Mouse (Mus musculus): ENCODE measurements around the gene Stom. TPM values are rescaled to one million over a fixed set of nuclear protein-coding genes. Genes with fewer than 3 reads are reported as not detected.

Gene Stom
- 14.5 and 17.6 TPM in 2 replicates for polyA plus RNA-seq (2015; fragmentation: Nextera tagmentation; extraction: Ambion mirVana)

- Histone ChIP-seq H3K9ac (ENCODE audit: low read depth, low read length) (peak within 1 kb of the TSS; percentile 65), H3K27ac (ENCODE audit: low read length) (peak within 1 kb of the TSS; percentile 70), H3K27me3 (ENCODE audit: control insufficient read depth, insufficient read depth, low read depth, low read length) (no peaks in the 10 kb centered on the region), H3K4me1 (ENCODE audit: control insufficient read depth, insufficient read depth, low read length) (peaks cover 12% of the 10 kb centered on the region), H3K9me3 (replicated peaks; ENCODE audit: control insufficient read depth, low read length, poor library complexity, severe bottlenecking) (no peaks in the 10 kb centered on the region), H3K4me2 (ENCODE audit: low read length) (peak within 1 kb of the TSS; percentile 90), H3K4me3 (ENCODE audit: low read depth, low read length) (peak within 1 kb of the TSS; percentile 59), H3K36me3 (ENCODE audit: control insufficient read depth, insufficient read depth, low read length) (no peaks in the 10 kb centered on the region)
- peak; percentile 97 for ATAC-seq
- WGBS: under 1% methylated on average over 44 of the region's 45 CpGs
These were observed at the start of gene Stom for GRCm38 (mm10) chr2:35336388-35337280. Gene Stom, minus strand, starts transcription at chr2:35336976.

GRCm38 (mm10) chr2:35385441-35385871 is 48.7 kb upstream of the Stom start:
- H3K36me3 ChIP-seq (ENCODE audit: control insufficient read depth, insufficient read depth, low read length): no peaks in the 10 kb centered on the region
- H3K4me2 ChIP-seq (ENCODE audit: low read length): no peak overlapping the region
- H3K27ac ChIP-seq (ENCODE audit: low read length): no peak overlapping the region
- H3K4me1 ChIP-seq (ENCODE audit: control insufficient read depth, insufficient read depth, low read length): no peaks in the 10 kb centered on the region
- no peaks in the 10 kb centered on the region for H3K27me3 ChIP-seq (ENCODE audit: control insufficient read depth, insufficient read depth, low read depth, low read length)
- no peaks in the 10 kb centered on the region for H3K9me3 ChIP-seq (replicated peaks; ENCODE audit: control insufficient read depth, low read length, poor library complexity, severe bottlenecking)
- 84% methylated on average over 9 of the region's 9 CpGs for WGBS
- H3K9ac ChIP-seq (ENCODE audit: low read depth, low read length): no peak overlapping the region
- H3K4me3 ChIP-seq (ENCODE audit: low read depth, low read length): no peak overlapping the region
- ATAC-seq: no peak

GRCm38 (mm10) chr2:35379306-35379705 is 42.5 kb upstream of the Stom start:
- H3K27ac ChIP-seq (ENCODE audit: low read length): no peak overlapping the region
- 72% methylated on average over 9 of the region's 9 CpGs for WGBS
- ATAC-seq: no peak

GRCm38 (mm10) chr2:35377600-35377999 is 40.8 kb upstream of the Stom start:
- 82% methylated on average over 6 of the region's 6 CpGs for WGBS

More at GRCm38 (mm10) chr2:35379306-35379705, 42.5 kb upstream of the Stom start:
- Histone ChIP-seq H3K9ac (ENCODE audit: low read depth, low read length) (no peak overlapping the region), H3K4me3 (ENCODE audit: low read depth, low read length) (no peak overlapping the region), H3K9me3 (replicated peaks; ENCODE audit: control insufficient read depth, low read length, poor library complexity, severe bottlenecking) (no peaks in the 10 kb centered on the region), H3K4me2 (ENCODE audit: low read length) (no peak overlapping the region), H3K4me1 (ENCODE audit: control insufficient read depth, insufficient read depth, low read length) (no peaks in the 10 kb centered on the region), H3K36me3 (ENCODE audit: control insufficient read depth, insufficient read depth, low read length) (no peaks in the 10 kb centered on the region), H3K27me3 (ENCODE audit: control insufficient read depth, insufficient read depth, low read depth, low read length) (no peaks in the 10 kb centered on the region)

GRCm38 (mm10) chr2:35373003-35373402 is 36.2 kb upstream of the Stom start:
- H3K36me3 ChIP-seq (ENCODE audit: control insufficient read depth, insufficient read depth, low read length): no peaks in the 10 kb centered on the region
- 16% methylated on average over 3 of the region's 3 CpGs for WGBS
- H3K27me3 ChIP-seq (ENCODE audit: control insufficient read depth, insufficient read depth, low read depth, low read length): no peaks in the 10 kb centered on the region
- no peak overlapping the region for H3K4me2 ChIP-seq (ENCODE audit: low read length)
- no peak overlapping the region for H3K4me3 ChIP-seq (ENCODE audit: low read depth, low read length)
- H3K27ac ChIP-seq (ENCODE audit: low read length): no peak overlapping the region
- no peaks in the 10 kb centered on the region for H3K9me3 ChIP-seq (replicated peaks; ENCODE audit: control insufficient read depth, low read length, poor library complexity, severe bottlenecking)
- H3K9ac ChIP-seq (ENCODE audit: low read depth, low read length): no peak overlapping the region
- H3K4me1 ChIP-seq (ENCODE audit: control insufficient read depth, insufficient read depth, low read length): no peaks in the 10 kb centered on the region
- no peak for ATAC-seq

More at GRCm38 (mm10) chr2:35377600-35377999, 40.8 kb upstream of the Stom start:
- no peaks in the 10 kb centered on the region for H3K9me3 ChIP-seq (replicated peaks; ENCODE audit: control insufficient read depth, low read length, poor library complexity, severe bottlenecking)
- H3K27ac ChIP-seq (ENCODE audit: low read length): no peak overlapping the region
- no peaks in the 10 kb centered on the region for H3K4me1 ChIP-seq (ENCODE audit: control insufficient read depth, insufficient read depth, low read length)
- H3K4me2 ChIP-seq (ENCODE audit: low read length): no peak overlapping the region
- H3K4me3 ChIP-seq (ENCODE audit: low read depth, low read length): no peak overlapping the region
- no peak for ATAC-seq
- H3K9ac ChIP-seq (ENCODE audit: low read depth, low read length): no peak overlapping the region
- H3K36me3 ChIP-seq (ENCODE audit: control insufficient read depth, insufficient read depth, low read length): no peaks in the 10 kb centered on the region
- no peaks in the 10 kb centered on the region for H3K27me3 ChIP-seq (ENCODE audit: control insufficient read depth, insufficient read depth, low read depth, low read length)

GRCm38 (mm10) chr2:35370686-35371085 is 33.9 kb upstream of the Stom start:
- Histone ChIP-seq H3K27ac (ENCODE audit: low read length) (no peak overlapping the region), H3K9me3 (replicated peaks; ENCODE audit: control insufficient read depth, low read length, poor library complexity, severe bottlenecking) (no peaks in the 10 kb centered on the region), H3K4me1 (ENCODE audit: control insufficient read depth, insufficient read depth, low read length) (no peaks in the 10 kb centered on the region), H3K9ac (ENCODE audit: low read depth, low read length) (no peak overlapping the region), H3K4me2 (ENCODE audit: low read length) (no peak overlapping the region), H3K4me3 (ENCODE audit: low read depth, low read length) (no peak overlapping the region), H3K27me3 (ENCODE audit: control insufficient read depth, insufficient read depth, low read depth, low read length) (no peaks in the 10 kb centered on the region), H3K36me3 (ENCODE audit: control insufficient read depth, insufficient read depth, low read length) (no peaks in the 10 kb centered on the region)
- no peak for ATAC-seq

GRCm38 (mm10) chr2:35367629-35368028 is 30.9 kb upstream of the Stom start, which contains the start of gene 4930568D16Rik:
Gene 4930568D16Rik, minus strand, starts transcription at chr2:35367729.
- no peaks in the 10 kb centered on the region for H3K27me3 ChIP-seq (ENCODE audit: control insufficient read depth, insufficient read depth, low read depth, low read length)
- no peaks in the 10 kb centered on the region; the same call in 1 of the 2 replicates for H3K9me3 ChIP-seq (replicated peaks; ENCODE audit: control insufficient read depth, low read length, poor library complexity, severe bottlenecking)
- H3K27ac ChIP-seq (ENCODE audit: low read length): no peak within 1 kb of the TSS
- H3K9ac ChIP-seq (ENCODE audit: low read depth, low read length): no peak within 1 kb of the TSS
- no peaks in the 10 kb centered on the region for H3K4me1 ChIP-seq (ENCODE audit: control insufficient read depth, insufficient read depth, low read length)
- H3K4me2 ChIP-seq (ENCODE audit: low read length): no peak within 1 kb of the TSS
- 79% methylated on average over 2 of the region's 2 CpGs for WGBS
- H3K4me3 ChIP-seq (ENCODE audit: low read depth, low read length): no peak within 1 kb of the TSS
- no peak for ATAC-seq
- H3K36me3 ChIP-seq (ENCODE audit: control insufficient read depth, insufficient read depth, low read length): no peaks in the 10 kb centered on the region

GRCm38 (mm10) chr2:35349184-35349583 is 12.4 kb upstream of the Stom start:
- Histone ChIP-seq H3K4me2 (ENCODE audit: low read length) (no peak overlapping the region), H3K27me3 (ENCODE audit: control insufficient read depth, insufficient read depth, low read depth, low read length) (no peaks in the 10 kb centered on the region), H3K4me1 (ENCODE audit: control insufficient read depth, insufficient read depth, low read length) (no peaks in the 10 kb centered on the region), H3K4me3 (ENCODE audit: low read depth, low read length) (no peak overlapping the region), H3K9ac (ENCODE audit: low read depth, low read length) (no peak overlapping the region), H3K27ac (ENCODE audit: low read length) (no peak overlapping the region), H3K9me3 (replicated peaks; ENCODE audit: control insufficient read depth, low read length, poor library complexity, severe bottlenecking) (no peaks in the 10 kb centered on the region), H3K36me3 (ENCODE audit: control insufficient read depth, insufficient read depth, low read length) (no peaks in the 10 kb centered on the region)
- ATAC-seq: no peak
- 59% methylated on average over 5 of the region's 5 CpGs for WGBS

GRCm38 (mm10) chr2:35345984-35346383 is 9.2 kb upstream of the Stom start:
- Histone ChIP-seq H3K36me3 (ENCODE audit: control insufficient read depth, insufficient read depth, low read length) (no peaks in the 10 kb centered on the region), H3K4me3 (ENCODE audit: low read depth, low read length) (no peak overlapping the region), H3K27ac (ENCODE audit: low read length) (no peak overlapping the region), H3K27me3 (ENCODE audit: control insufficient read depth, insufficient read depth, low read depth, low read length) (no peaks in the 10 kb centered on the region), H3K4me1 (ENCODE audit: control insufficient read depth, insufficient read depth, low read length) (no peaks in the 10 kb centered on the region), H3K9me3 (replicated peaks; ENCODE audit: control insufficient read depth, low read length, poor library complexity, severe bottlenecking) (no peaks in the 10 kb centered on the region), H3K4me2 (ENCODE audit: low read length) (no peak overlapping the region), H3K9ac (ENCODE audit: low read depth, low read length) (no peak overlapping the region)
- no peak for ATAC-seq
- WGBS: 83% methylated on average over 2 of the region's 2 CpGs

All from midbrain, embryonic 16.5 days (tissue).